Comparison of ENCODE assay signal across 1 mouse cellular context in the genomic region with DNA sequence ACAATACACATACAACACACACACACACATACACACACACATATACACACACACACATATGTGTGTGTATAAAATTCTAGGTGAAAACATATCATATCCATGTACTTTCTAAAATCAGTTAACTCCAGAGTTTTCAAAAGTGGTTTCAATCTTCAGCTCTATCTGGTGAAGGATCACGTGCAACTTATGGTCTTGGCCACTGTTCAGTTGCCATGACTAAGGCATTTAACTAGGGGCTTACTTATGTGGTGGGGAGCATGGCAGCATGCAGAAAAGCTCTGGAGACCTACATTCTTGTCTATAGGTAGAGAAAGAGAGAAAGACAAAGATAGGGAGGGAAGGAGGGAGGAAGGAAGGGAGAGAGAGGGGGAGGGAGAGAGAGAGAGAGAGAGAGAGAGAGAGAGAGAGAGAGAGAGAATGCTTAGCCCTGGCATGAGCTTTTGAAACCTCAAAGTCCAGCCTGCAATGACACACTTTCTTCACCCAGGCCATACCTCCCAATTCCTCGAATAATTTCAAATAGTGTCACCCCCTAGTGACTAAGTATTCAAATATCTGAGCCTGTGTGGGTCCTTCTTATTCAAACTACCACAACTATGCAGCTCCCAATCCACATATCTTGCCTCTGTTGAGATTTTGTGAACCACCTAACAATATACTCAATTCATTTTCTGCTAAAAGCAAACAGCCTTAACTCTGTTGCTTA.
TF ChIP-seq lines count a peak whose summit lies in the region.

No protein-coding gene starts in this region.

TF ChIP-seq in MEL, 35 proteins besides CTCF, POLR2A, EP300 and RAD21 (continued from another document):
- TF ChIP-seq MYB (IDR thresholded peaks at IDR 0.05; ENCODE audit: low read depth, low read length) (no peak), TCF12 (IDR thresholded peaks at IDR 0.05; ENCODE audit: low read depth, low read length) (no peak), POLR2AphosphoS2 (IDR thresholded peaks at IDR 0.05; ENCODE audit: low read length) (no peak), ZC3H11A (IDR thresholded peaks at IDR 0.05; ENCODE audit: low read depth, low read length) (no peak), KAT2A (conservative IDR thresholded peaks at IDR 0.05; ENCODE audit: low read depth, low read length) (no peak), RCOR1 (IDR thresholded peaks at IDR 0.05; ENCODE audit: low read depth, low read length) (0 out of 2 replicates have a peak, but pooled peaks have one; percentile 29), ZNF384 (IDR thresholded peaks at IDR 0.05; ENCODE audit: low read depth, low read length) (no peak), UBTF (IDR thresholded peaks at IDR 0.05; ENCODE audit: borderline replicate concordance, insufficient read depth, low read depth, low read length) (no peak), SIN3A (IDR thresholded peaks at IDR 0.05; ENCODE audit: low read length) (no peak), HCFC1 (IDR thresholded peaks at IDR 0.05; ENCODE audit: low read depth, low read length) (no peak), TBP (IDR thresholded peaks at IDR 0.05; ENCODE audit: low read depth, low read length) (no peak)
